Mouse (Mus musculus) 416B (cell line): Measurements from ENCODE around the gene Fcer1g.
A peak's percentile ranks its signal among the peaks of the same experiment; 100 is the strongest.

Source experiments
- DNase-seq: peaks from one replicate; pipeline ENCODE4 v3.0.0; 2011; ENCODE audit warnings: low read depth

The Fcer1g gene

GRCm38 (mm10) chr1:171216241-171216955 is 17.8 kb downstream of the Fcer1g start:
- no peak for DNase-seq

DNA sequence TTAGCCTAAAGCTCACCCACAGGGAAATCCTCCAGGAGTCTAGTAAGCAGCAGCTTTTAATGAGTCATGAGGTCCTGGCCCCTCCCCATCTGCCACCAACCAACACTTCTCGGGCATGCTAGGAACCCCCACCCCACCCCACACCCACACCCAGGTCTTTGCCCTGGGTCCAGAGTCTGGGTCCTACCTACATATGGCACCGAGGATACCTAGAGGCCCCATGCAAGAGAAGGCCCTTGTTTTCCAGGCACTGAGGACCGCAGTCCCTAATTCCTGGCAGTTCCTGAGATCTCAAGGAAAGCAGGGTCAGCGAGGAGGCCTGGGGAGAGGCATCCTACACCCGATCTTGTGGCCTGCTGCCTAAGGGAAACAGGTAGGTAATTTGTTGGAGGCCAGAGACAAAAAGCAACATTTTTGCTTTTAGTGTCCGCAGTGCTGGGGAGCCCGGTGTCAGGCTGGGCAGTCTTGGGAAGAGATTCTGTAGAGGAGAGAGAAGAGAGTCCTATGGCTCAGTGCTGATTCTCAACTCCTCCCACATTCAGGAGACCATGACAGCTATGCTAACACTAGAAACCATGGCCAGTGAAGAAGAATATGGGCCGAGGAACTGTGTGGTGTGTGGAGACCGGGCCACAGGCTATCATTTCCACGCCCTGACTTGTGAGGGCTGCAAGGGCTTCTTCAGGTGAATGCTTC is 20.2 kb downstream of the Fcer1g start, which contains the start of gene Nr1i3:
Gene Nr1i3 (plus strand): TSS at position 170 of the 696 bp plus-strand sequence.
- no peak for DNase-seq

- no peak for DNase-seq
Observed at GRCm38 (mm10) chr1:171212854-171213253, 21.3 kb downstream of the Fcer1g start.

DNA sequence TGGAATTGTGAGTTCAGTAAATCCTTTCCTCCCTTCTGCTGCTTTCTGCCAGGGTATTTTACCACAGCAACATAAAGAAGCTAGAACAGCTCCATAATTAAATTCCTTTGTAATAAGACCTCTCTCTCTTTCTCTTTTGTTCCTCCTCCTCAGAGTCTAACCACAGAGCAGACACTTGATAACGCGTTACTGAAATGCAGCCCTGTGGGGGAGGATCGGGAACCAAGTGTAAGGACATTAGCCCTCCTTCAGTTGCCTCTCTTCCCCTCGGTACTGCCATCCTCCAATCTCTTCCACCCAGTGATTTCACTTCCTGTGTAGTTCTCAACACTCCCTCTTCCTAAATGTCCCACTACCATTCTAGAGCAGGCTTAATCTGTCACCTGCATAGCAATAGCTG is 24.8 kb downstream of the Fcer1g start:
- no peak for DNase-seq

DNA sequence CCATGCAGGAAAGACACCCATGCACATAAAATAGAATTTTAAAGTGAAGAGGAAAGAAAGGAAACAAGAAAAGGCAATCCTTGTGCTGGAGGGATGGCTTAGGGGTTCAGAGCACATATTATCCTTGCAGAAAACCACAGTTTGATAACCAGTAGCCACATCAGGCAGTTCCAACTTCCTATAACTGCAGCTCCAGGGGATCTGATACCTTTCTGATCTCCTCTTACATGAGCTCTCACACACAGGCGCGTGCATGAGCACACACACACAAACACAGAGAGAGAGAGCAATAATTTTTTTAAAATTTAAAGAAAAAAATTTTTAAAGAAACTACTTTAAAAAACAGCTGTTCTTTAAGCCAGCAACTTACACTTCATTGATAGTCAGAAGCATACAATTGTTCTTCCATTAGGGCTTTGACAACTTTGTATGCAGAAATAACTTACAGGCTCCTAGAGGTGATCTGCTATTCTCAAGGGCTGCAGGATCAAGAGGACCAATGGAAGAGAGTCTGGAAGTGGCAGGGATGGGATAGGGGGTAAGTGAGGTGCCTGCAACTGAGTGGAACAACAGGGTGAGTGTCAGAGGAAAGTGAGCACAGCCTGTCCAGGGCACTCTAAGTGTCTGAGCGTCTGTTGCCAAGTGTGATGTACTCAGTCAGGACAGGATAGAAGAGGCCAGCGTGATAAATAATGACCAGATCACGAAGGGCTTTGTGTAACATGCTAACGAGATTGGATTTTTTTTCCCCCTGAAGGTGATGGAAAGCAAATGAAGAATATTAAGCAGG is 28.3 kb downstream of the Fcer1g start:
- peak; percentile 74 for DNase-seq

- no peak for DNase-seq
Observed at GRCm38 (mm10) chr1:171204249-171204644, 29.9 kb downstream of the Fcer1g start.

- DNase-seq, result no peak
Observed at GRCm38 (mm10) chr1:171203471-171204248, 30.5 kb downstream of the Fcer1g start.

GRCm38 (mm10) chr1:171200769-171201168 is 33.4 kb downstream of the Fcer1g start:
- no peak for DNase-seq

GRCm38 (mm10) chr1:171199532-171199931 is 34.6 kb downstream of the Fcer1g start:
- no peak for DNase-seq

DNA sequence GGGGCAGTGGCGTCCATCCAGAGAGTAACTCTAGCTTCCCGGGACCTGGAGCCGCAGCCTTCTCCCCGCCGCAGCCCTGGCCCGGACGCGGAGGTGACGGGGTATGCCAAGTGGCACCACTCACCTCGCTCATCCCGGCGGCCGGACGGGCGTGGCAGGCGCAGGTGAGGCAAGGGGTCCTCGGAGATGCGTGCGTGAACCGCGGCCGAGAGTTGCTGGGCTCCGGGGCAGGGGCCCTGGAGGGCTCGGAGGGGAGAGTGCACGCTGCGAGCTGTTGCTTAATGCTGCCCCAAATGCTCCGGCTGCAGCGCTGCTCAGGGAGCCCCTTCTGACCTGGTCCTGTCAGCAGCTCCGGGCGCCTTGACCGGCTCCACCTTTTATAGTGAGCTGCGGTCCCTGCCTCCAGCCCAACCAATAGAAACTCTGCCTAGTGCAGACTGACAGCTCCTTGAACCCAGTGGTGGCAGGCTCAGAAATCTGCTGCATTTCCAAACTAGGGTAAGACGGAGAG is 38.2 kb downstream of the Fcer1g start, which contains the start of gene Pcp4l1:
Gene Pcp4l1 (minus strand): TSS at position 382 of the 511 bp plus-strand sequence.
- no peak for DNase-seq

DNA sequence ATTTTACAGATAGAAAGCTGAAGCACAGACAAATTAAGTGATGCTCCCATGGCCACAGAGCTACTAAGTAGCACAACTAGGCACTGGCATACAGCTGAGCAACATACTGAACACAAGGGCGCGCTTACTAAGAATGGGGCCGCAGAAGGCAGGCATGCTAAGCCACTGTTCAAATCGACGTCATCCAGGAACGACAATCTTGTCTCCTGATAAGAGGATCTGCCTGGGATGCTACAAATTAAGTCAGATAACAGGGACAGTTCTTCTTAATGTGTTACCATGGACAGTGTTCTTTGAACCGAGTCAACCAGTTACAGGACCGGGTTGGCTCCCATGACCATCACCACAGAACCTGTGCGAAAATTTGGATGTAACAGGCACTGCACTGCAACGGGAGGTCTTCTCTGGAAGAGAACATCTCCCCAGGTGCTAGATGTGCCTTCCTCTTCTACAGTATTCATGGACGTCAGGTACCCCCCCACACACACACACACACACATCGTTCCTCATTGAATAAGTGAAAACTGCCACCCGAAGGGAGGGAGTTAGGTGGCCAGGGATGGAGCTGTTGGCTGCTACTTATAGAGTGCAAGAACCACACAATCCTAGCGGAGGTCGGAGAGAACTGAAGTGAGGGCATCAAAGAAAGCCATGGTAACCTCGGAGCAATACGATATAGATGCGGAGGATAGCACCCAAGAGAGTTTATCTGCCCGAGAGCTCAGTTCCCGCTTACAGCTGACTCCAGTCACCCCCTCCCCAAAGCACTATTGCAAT is 38.9 kb downstream of the Fcer1g start:
- DNase-seq, result no peak

DNA sequence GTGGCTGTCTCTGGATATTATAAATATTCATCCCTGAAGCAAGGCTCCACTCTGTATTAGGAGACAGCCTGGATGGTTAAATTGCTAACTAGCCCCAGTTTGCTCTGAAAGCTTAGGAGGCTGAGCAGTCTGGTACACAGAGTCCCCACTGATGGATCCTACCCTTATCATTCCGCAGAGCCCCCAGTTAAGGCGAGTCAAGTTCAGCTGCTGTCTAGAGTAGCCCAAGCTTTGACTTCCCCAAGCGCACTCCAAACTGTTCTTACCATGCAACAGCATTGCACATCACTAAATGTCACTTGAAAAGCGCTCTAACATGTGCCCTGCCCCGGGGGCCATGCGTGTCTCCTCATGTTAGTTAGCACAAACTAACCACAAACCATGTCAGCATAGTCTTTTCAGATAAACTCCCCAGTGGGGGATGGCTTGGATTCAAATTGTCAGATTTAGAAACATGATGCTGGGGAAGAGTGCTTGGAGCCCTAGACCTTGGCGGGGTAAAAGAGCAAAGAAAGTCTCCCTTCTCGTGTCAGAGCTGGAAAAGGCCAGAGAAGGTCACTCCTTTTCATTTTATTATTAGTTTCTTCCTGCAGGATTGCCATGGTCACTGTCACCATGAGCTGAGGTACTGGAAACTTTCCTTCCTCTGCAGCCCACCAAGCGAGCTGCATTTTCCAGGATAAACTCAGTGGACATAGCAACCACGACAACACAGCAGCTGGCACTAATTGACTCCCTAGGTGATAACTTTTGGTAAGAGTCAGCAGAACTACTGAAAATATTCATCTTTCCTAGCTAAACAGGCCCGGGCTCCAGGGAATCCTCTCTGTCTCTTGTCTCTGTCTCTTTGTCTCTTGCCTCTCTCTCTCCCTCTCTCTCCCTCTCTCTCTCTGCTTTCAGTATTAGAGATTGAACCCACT is 40.0 kb downstream of the Fcer1g start:
- DNase-seq, result no peak

GRCm38 (mm10) chr1:171193093-171193840 is 40.9 kb downstream of the Fcer1g start:
- no peak for DNase-seq

DNA sequence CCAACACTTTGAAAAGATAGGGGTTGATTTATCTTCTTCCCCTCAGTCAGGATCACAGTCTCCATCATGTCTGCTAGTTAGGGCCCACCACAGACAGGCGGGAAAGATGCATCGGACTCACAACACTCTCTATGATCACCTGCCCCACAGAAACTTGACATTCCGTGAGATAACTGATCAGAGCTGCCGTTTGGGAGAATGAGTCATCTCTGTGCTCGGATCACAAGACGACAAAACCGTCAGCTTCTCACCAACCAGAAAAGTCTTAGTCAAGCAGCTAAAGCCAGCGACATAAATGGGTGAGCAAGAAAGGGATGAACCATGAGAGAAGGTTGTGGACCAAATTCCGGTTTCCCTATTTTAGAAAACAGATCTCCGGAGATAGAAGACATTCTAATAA is 41.9 kb downstream of the Fcer1g start:
- peak; percentile 58 for DNase-seq

GRCm38 (mm10) chr1:171190832-171191231 is 43.3 kb downstream of the Fcer1g start:
- no peak for DNase-seq

- DNase-seq, result no peak
Observed at GRCm38 (mm10) chr1:171189476-171190114, 44.6 kb downstream of the Fcer1g start.

DNA sequence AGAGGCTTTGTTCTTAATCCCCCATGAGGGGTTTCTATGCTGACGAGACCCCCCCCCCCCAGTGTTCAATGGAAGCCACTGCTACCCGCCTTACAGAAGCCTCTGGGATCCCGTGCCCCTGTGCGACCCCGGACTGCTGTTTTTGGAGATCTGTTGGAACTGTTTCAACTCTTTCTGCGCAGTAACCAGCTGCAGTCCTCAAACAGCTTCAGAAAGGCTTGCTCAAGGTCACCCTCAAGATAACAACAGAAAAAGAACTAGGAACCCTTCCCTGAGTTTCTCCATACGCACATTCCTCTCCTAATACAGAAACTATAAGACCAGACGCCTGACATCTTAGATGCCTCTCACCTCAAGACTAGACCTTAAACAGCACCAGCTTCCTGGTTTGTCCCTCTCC is 45.1 kb downstream of the Fcer1g start:
- no peak for DNase-seq
